Mouse (Mus musculus) splenic B cell, adult 2 months (primary cell): ENCODE data around the gene Sptbn2.

Experiments used
- DNase-seq: peaks from one replicate; pipeline ENCODE4 v3.0.0-alpha.2; 2011; ENCODE audit warnings: low read depth, low spot score
- H3K27me3 ChIP-seq: 2 replicates; pipeline ENCODE4 v1.6.1; 2012; ENCODE audit warnings: mild to moderate bottlenecking, low read length, moderate library complexity, mixed read lengths; ENCODE audit not compliant: control insufficient read depth, poor library complexity, insufficient read depth, severe bottlenecking
- H3K36me3 ChIP-seq: 2 replicates; pipeline ENCODE4 v1.6.1; 2012; ENCODE audit warnings: mild to moderate bottlenecking, low read length, moderate library complexity, mixed read lengths; ENCODE audit not compliant: control insufficient read depth, poor library complexity, insufficient read depth, severe bottlenecking

Sptbn2 gene

GRCm38 (mm10) chr19:4782891-4783290 is 71.9 kb downstream of the Sptbn2 start:
- no peak for DNase-seq
- Histone ChIP-seq H3K27me3 (no peaks in the 10 kb centered on the region), H3K36me3 (peaks cover 18% of the 10 kb centered on the region)

GRCm38 (mm10) chr19:4785206-4785605 is 74.2 kb downstream of the Sptbn2 start:
- no peaks in the 10 kb centered on the region for H3K27me3 ChIP-seq
- H3K36me3 ChIP-seq = peaks cover 22% of the 10 kb centered on the region
- no peak for DNase-seq

DNA sequence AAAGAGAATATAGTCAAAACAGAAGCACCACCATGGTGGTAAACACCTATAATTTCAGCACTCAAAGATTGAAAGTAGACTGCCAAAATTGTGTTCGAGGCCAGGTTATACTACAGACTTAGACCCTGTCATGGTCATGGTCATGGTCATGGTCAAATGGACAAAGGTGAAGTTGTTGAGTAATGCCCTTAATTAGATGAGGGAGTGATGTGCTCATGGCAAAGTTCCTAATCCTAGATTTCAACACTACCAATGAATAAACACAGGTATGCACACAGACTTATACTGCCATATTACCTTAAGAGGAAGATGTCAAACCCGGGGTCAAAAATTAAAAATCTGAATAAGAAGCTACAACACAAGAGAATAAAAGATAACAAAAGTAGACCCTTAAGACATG is 75.3 kb downstream of the Sptbn2 start:
- Histone ChIP-seq H3K27me3 (no peaks in the 10 kb centered on the region), H3K36me3 (peaks cover 25% of the 10 kb centered on the region)
- DNase-seq = no peak

DNA sequence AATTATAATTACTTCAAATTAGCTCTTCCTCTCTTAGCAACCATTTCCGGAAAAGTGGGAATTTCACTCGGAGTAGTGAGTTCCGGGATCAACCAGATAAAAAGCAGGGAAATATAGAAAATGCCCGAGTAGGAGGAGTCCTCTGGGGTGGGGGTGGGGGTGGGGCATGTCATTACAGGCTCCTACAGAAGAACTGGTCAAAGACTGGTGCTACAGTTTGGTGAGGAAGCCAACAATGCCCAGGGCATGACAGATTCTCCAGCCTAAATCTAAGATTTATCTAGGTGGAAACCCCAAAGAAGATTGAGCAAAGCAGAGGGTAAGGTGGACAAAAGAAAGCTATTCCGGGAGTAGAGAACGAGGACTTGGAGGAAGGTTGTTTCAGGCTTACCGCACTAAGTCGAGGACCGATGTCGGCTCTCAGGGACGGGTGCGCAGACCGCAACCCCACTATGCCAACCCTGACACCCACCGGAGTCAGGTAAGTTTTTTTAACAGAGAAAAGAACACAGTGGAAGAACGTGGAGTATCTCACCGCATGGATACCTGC is 82.4 kb downstream of the Sptbn2 start:
- peaks cover 7% of the 10 kb centered on the region for H3K36me3 ChIP-seq
- no peaks in the 10 kb centered on the region for H3K27me3 ChIP-seq
- DNase-seq = no peak

GRCm38 (mm10) chr19:4793831-4794422 is 83.0 kb downstream of the Sptbn2 start, which contains the start of gene Rbm4:
Gene Rbm4, minus strand, starts transcription at chr19:4793901.
- no peaks in the 10 kb centered on the region for H3K27me3 ChIP-seq
- peaks cover 8% of the 10 kb centered on the region for H3K36me3 ChIP-seq
- peak; percentile 99 for DNase-seq

DNA sequence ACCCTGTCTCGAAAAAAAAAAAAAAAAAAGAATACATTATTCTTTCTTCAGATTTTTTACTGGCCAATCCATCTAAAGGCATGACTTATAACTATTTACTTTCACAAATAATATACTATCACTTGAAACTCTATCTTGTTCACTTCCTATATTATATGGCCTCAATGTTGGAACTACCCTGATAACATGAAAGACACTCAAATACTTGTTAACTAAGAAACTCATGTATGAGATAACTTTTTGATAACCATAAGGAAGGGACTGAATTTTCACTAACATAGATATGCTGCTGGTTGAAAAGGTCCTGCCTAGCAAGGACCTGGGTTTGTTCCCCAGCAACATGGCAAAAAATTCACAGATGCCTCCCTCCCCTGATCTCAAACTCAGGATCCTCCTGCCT is 85.0 kb downstream of the Sptbn2 start:
- Histone ChIP-seq H3K36me3 (peaks cover 9% of the 10 kb centered on the region), H3K27me3 (no peaks in the 10 kb centered on the region)
- DNase-seq = no peak

DNA sequence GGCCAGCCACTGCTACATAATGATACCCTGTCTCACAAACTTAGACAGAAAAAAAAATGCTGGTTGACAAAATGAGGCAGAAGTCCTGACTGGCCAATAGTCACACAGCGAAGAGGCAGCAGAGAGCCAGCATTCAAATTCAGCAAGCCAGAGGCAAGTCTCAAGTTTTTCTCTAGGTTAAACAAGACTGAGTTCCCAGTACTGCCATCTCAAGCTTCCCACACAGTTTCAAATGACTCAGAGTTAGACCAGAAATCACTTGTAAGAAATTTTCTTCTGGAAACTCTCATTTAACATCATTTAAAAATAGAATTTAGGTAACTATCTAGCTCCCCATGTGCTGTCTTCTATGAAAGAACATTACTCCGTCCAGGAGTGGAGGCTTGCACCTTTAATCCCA is 86.9 kb downstream of the Sptbn2 start:
- no peaks in the 10 kb centered on the region for H3K27me3 ChIP-seq
- DNase-seq = no peak
- H3K36me3 ChIP-seq = peaks cover 10% of the 10 kb centered on the region; the same call in 1 of the 2 replicates

DNA sequence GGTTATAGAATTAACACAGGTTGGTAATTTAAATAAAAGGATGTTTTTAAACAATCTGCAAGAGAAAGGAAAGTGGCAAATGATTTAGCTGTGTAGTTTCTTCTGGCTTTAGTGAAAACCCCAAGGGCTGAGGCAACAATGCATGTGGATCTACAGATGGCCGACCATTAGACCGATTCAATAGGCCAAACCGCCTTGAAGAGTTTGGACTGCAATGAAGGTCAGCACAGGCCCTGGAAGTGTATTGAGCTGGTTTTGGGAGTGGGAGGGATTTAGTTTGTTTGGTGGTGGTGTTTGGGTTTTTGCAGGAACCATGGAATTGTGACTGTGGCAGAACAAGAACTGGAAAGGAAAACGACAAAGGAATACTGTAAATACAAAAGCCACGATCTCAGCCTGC is 88.1 kb downstream of the Sptbn2 start:
- peaks cover 15% of the 10 kb centered on the region for H3K36me3 ChIP-seq

More for the DNA sequence above, 88.1 kb downstream of the Sptbn2 start:
- no peaks in the 10 kb centered on the region for H3K27me3 ChIP-seq
- DNase-seq = no peak
